Mouse (Mus musculus) heart, adult 8-10 months (tissue): ENCODE measurements at regions not wholly inside any gene's neighbourhood (a gene's known extent, or its start where the extent isn't known, plus 50 kb on each side); places are given as distances from the start of the nearest gene placed in this dataset.

ENCODE experiments used
- DNase-seq: peaks from one replicate; pipeline ENCODE4 v3.0.0; 2022; ENCODE audit warnings: low spot score

DNA sequence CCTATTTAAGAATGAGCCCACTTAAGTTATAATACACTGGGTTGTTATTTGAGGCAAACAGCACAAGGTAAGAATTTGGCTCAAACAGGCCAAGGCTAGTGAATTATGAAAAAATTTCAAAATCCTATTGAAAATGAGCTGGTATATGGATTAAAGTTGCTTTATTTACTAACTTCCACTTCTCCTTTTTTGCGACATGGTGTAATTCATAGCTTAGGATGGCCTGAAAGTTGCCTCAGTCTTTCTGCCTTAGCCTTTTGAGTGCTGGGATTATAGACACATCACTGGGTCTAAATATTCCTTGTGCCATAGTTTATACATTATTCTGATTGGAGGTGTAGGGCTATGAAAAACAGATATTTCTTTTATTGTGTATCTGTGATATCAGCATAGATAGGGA lies 81.9 kb downstream of the Edem1 start:
- no peak for DNase-seq

DNA sequence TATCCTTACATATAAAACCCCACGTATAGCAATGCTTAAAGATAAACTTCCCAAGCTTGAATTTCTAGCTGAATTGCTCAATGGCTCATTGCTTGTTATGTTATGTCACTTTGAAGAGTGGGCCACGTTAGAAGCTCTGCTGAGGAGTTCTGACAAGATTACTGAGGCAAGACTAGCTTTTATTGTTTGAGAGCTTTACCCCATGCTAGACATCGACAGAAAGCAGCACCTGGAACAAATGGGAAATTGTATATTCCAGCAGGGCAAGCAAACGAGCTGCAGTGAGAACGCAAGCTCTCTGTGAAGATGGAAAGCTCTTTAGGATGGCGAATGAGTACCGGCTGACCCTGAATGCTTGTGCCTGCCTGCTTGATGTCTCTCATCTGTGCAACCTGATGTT lies 84.1 kb downstream of the Edem1 start:
- no peak for DNase-seq

DNA sequence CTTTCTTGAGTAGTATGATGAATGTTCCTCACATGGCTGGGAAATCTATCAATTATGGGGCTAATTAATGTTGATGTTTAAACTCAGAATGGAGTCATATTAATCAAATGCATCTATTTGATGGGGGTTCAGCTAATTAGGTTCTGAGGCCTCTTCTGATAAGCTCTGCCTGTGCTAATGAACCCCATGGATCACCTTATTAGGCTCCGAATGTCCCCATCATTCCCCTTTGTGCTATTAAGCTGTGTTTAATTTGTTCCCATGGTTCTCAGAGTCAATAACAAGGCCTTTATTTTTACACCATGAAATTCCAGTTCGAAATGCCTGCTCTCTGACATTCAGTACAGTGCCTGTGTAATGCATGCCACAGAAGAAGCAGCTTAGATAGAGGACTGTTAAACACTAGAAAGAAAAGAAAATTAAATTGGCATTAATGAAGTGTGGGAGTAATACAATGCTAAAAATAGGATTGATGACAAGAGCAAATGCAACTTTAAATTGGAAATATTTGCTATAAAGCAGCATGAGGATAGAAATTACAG lies 91.0 kb downstream of the Edem1 start:
- no peak for DNase-seq

DNA sequence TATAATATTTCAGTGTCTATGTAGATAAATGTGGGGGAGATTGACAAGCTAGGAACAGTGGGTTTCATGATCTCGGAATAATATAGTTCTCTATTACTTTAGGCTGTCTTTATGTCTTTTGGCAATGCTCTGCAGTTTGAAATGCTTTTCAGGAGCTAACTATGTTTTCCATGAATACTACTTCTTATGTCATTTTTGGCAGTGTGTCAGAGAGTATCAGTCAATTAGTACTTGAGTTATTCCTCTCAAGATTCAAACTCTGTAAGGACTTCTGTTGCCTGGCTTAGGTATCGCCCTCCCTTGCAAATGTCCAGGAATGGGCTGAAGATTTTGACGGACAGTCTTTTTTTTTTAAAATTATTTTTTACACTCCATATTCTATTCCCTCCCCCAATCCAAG lies 92.7 kb downstream of the Edem1 start:
- DNase-seq, result no peak

DNA sequence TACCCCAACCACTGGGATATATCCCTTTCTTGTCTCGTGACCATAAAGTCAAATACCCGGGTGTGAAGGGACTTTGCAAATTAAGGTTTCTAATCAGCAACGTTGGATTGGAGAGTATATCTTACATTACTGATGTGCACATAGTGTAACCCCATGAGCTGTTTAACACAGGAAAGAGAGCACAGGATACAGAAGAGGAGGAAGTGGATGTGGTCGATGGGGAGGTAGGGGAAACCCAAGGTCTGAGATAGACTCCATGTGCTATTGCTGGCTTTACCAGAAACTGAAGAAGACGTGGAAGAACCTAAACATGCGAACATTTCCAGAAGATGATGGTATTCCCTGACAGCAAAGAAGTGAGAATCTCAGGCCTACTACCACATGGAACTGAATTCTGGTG lies 94.1 kb downstream of the Edem1 start:
- no peak for DNase-seq

DNA sequence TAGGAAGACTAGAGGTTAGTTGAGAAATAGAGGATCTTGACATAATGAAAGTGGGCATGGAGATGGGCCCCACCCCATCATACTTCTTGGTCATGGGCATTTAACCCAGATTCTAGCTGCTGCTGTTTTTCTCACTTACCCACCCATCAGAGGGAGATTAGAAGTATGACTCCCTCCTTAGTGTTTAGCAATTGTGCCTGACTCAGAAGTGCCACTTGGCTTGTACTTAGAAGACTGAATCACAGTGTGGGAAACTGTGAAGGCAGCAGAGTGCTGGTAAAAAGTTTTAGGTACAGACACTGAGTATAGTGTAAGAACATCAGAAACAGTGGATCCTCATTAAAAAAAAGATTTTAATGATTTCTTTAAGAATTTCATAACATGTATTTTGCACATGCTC lies 100.5 kb downstream of the Edem1 start:
- no peak for DNase-seq

DNA sequence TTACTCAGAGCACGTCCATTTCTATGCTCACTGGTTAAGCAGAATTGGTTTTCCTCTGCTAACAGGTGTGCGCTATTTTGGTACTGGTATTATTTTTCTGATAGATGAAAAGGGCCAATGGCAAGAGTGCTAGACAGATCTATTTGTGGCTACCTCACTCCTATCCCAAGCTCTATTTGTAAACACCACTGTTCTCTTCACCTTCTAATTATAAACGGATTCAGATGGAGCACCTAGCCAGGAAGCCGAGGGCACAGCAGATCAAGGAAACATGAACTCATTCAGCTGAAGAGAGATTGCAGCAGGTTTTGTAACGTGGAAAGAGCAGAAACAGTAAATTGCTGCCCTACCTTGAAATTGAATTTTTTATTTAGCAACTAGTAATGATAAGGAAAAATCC lies 110.2 kb downstream of the Edem1 start:
- peak; percentile 24 for DNase-seq

DNA sequence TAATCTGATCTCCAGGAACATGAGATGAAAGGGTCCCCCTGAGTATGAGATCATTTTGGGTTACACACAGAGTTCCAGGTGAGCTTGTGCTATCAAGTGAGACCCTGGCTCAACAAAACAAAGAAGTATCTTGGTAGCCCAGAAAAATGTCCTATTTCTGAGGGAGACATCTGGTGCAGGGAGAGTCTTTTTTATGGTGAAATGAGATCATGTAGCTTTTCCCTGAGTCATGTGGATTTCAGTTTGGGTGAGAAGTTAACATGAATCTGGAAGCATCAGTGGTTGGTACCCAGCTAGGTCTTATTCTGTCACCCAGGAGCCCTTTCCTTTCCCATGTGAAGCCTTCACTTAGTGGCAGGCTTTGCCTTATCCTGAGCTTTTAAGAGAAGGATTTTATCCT lies 113.8 kb downstream of the Edem1 start:
- no peak for DNase-seq

DNA sequence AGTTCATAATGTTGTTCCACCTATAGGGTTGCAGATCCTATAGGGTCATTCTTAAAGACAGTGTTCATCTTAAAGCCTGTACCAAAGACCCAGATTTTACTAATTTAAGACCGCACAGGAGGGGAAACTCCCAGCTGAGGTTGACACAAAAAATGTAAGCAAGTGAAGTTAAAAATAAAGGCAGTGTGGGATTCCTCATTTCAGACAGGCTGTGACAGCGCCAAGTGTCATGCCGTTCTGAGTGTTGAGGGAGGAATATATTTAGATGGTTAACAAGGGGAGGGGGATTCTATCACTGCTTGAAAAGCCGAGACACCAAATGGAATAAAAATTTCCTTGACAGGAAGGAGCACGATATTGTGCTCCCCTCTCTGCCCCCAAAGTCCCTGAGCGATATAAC lies 123.9 kb downstream of the Edem1 start:
- no peak for DNase-seq

DNA sequence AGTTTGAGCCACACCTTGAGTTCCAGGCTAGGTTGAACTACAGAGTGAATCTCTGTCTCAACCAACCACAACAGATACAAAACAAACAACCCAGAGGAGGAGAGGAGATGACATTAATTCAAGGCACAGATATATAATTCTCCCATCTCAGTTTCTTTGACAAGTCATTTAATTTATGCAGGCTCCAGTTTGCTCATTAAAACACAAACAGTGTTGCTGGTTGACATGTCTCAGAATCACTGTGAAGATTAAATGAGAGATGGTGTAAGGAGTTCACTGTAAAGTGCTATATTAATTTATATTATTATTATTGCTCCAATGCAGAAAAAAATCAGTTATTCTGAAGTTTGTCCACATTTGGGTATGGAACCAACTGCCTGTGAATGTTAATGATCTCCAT lies 134.4 kb downstream of the Edem1 start:
- DNase-seq, result no peak

DNA sequence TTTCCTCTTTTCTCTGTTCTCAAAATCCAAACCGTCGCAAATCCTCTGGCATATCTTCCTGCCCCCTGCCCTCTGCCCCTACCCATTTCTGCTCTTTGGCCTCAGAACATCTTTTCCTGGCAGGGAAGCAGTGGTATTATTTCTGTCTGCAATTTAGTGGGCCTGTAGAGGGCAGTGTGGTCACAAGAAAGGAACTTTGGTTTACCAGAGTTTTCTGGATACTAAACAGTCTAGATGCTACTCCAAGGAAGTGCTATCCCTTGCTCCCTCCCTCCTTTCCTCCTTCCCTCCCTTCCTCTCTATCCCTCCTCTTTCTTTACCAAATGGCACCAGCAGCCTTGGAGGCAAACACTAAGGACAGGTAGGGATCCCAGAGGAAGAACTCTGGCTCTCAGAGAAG lies 134.9 kb downstream of the Edem1 start:
- peak; percentile 44 for DNase-seq

DNA sequence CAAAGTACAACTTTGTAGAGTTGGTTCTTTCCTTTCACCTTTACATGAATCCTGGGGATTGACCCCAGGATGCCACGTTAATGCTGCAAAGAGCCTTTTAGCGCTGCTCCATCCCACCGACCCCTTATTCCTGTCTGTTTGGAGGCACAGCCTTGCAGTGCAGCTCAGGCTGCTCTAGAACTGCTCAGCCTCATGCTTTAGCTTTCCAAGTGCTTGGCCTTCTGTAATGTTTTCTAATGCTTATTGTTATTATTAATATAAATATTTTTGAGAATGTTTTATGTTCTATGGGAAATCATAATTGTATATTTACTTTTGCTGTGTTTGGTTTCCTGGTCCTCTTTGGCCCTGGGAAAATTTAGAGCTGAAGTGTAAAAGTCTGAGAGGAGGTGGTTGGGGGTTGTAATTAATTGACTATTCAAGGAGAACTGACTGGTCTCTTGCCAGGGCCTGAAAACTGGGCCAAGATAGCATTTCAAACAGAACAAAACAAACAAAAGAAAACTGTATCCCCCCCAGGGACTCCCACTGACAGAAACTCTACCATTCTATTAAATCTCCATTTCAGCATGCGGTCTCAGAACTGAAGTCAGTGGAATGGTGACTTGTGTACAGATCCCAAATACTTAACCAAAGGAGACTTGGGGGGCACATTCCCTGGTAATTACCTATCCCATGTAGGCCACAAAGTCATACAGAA lies 141.2 kb downstream of the Edem1 start:
- no peak for DNase-seq

DNA sequence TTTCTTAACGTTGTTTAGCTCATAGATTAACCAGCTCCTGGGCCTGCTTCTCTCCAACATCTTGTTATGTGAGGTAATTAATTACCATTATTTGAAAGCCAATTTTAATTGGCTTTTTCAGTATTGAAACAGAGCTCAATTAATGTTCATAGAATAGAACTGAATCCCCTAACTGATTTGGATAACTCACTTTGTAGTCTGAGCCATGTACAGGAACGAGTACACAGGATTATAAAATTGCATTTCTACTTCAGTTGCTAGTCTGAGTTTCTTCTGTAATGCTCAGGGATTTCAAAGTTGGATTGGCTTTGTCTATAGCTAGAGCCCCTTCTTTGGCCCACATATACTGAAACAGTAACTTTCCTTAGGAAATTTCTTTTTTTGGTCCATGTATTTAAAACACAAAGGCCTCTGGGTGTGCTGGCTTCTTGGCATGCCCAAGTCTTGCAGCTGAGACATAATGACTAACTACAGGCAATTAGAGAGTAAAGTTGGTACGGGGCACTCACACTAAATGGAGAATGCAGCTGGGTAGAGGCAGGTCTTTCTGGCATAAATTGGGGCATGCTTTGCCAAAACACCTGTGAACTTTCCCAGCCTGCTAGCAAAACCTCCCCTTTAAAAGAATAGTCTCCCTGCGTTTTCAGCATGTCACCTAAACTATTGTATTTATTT lies 143.1 kb downstream of the Edem1 start:
- DNase-seq, result no peak

DNA sequence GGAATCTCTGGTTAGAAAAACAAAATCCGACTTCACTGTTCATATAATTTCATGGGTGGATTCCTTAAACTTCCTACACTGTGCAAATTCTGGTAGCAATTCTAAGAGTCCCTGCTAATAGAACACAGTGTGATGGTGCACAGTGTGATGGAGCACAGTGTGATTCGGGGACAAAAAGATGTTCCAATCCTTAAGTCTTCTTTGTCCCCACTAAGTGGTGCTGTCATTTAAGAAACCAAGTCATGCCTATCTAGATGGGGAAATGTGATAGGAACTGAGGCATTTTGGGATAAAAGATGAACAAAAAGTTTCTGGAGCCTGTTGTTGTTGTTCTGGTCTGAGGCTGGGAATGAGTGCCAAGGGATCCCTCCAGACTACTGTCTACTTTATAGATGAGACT lies 145.3 kb downstream of the Edem1 start:
- no peak for DNase-seq

DNA sequence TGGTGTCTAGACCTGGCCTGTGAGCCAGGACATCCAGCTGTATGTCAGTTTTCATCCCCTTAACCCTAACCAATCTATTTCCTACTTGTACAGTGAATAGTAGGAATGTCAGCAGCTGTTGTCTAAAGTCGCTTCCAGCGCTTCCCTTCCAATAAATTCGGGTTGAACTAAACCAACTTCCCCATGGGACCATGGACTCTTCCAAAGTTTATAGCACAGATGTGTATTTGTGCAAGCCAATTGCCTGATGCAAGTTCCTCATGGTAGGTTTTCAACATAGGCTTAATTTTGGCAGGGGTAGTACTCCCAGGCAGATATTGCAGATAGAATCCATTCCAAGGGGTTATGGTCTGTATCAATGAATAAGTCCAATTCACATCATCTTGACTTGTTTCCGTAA lies 161.1 kb downstream of the Edem1 start:
- DNase-seq, result peak; percentile 62

DNA sequence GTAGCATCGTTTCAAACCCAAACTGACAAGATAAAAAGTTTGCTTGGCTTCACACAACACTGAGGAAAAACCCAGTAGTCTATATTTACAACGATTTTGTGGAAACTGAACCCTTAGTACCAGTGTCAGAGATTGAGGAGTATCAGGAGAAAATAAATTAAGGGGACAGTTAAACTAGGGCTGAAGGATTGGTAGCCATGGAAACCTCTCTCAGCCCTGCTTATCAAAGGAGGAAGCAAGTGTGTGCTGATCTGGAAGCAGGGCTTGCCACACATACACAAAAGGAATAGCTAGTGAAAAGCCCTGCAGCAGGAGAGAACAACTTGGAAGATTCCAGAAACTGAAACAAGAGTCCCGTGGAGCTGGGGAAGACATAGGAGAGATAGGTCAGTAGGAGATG lies 165.3 kb downstream of the Edem1 start:
- DNase-seq, result no peak

DNA sequence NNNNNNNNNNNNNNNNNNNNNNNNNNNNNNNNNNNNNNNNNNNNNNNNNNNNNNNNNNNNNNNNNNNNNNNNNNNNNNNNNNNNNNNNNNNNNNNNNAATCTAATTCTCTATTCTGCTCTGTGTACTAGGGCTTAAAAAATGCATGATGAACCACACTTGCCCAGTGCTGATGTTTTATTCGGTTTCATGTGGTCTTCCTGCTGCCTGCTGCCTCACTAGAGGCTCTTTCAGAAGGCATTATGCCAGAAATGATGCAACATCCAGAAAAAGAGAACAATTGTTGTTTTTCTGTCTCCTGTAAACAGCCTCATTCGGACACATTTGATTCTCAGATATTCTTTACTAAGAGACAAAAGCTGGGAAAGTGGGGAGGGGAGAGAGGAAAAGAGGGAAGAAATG lies 176.0 kb downstream of the Edem1 start:
- DNase-seq, result no peak

DNA sequence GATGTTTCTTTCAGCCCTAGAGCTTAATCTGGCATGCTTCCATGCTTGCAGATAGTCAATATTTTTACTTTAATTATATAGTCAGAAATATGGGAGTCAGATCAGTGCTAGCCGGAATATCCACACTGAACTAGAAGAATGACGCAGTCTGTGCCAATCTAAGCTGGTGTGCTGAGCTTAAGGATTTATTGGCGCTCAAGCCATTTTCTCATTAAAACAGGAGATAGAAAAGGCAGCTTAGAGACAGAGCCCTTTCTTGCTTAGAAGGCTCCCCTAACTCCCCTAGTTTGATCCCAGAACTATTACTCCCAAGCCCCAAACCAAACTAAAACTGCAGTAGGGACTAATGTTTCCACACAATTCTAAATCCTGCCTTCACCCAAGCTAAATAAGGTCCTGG lies 180.9 kb downstream of the Edem1 start:
- no peak for DNase-seq

DNA sequence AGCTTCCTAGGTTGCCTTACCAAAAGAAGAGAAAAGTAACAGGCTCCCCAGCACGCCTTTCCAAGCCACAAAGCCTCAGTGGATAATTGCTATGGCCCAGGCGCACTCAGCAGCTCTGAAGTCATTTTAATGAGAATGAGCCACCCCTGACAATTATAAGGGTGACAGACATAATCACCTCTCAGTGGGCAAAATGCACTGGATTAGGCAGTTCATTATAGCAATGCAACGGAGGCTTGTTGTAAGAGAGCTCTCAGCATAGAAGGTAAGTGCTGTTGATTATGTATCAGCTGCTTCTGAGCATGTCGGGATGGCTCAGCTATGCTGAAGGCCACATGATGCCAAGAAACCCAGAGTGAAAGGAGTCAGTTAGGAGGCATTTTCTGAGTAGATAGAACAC lies 181.4 kb downstream of the Edem1 start:
- DNase-seq, result no peak

DNA sequence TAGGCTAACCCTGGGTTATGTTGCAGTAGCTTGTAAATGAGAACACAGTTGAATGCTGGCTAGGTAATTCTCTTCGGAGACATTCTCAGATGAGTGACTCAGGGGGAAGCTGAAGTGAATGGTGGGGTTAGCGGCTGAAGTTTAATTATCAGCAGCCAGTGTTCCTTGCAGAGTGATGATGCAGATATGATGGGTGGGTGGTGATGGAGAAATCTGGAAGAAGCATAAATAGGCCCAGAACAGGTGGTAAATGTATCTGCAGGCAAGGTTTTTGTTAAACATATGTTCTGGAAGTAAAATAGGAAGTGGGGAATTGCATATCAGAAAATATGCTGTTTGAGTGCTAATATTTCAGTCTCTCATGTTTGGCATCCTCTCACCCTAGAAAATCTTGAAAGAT lies 191.3 kb downstream of the Edem1 start:
- DNase-seq, result no peak
